Mouse (Mus musculus): ENCODE measurements around the gene Spata31d1c. TPM values are rescaled to one million over a fixed set of nuclear protein-coding genes. Genes with fewer than 3 reads are reported as not detected.

The Spata31d1c gene
- polyA plus RNA-seq, 1 experiment from 2014 or later: not detected

DNA sequence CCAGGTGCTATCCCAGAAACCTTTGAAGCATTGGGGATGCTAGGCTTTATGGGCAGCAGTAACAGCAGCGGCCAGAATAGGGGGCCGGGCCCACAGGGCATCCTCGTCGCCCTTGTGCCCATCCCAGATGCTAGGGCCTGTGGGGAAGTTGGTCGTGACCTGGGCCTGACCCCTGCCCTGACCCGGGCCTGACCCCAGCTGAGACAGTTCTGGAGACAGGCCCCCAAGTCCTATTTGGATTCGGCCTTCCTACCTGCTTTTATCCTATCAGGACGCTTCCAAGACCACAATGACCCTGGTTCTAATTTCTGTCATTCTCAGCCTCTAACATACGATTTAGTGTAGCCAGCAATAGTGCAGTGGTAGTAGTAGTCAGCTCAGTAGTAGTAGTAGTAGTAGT, 19.8 kb downstream of the Spata31d1c start, which contains the start of gene Prss47:
Gene Prss47, minus strand, starts transcription at position 101 of the 400 bp plus-strand sequence.
- TF ChIP-seq CTCF (IDR thresholded peaks at IDR 0.05; ENCODE audit: low read depth): no peak

DNA sequence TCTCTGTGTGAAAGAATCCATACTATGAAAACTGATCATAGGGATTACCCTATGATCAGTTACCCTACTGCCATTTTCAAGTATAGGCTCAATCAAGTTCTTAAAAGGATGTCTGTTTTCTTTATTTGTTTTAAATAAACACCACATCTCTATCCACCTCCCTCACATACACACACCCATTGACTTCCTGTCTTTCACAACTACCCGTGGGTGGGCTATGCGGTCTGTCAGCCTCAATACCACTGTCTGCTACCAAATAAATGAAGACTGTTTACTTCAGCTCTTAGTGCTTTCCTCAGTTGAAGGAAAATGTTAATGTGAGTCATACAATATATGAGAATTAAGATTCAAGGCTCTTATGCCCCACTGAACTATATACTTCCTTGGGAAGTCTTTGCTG, 37.1 kb downstream of the Spata31d1c start:
- ATAC-seq: no peak
- TF ChIP-seq CTCF (IDR thresholded peaks at IDR 0.05; ENCODE audit: low read depth): no peak

More for the DNA sequence above, 19.8 kb downstream of the Spata31d1c start, which contains the start of gene Prss47:
- WGBS: 87% methylated on average over 9 of the region's 9 CpGs
- Histone ChIP-seq H3K4me1 (replicated peaks; ENCODE audit: control insufficient read depth, insufficient read depth, low read length) (no peaks in the 10 kb centered on the region), H3K27me3 (replicated peaks; ENCODE audit: control insufficient read depth, insufficient read depth, low read length) (no peaks in the 10 kb centered on the region), H3K9me3 (ENCODE audit: control insufficient read depth) (no peaks in the 10 kb centered on the region), H3K27ac (ENCODE audit: low read depth, low read length) (no peak within 1 kb of the TSS), H3K9ac (ENCODE audit: low read depth, low read length) (no peak within 1 kb of the TSS), H3K36me3 (ENCODE audit: control insufficient read depth, insufficient read depth) (no peaks in the 10 kb centered on the region), H3K4me2 (replicated peaks; ENCODE audit: low read depth) (no peak within 1 kb of the TSS), H3K4me3 (ENCODE audit: low read depth, low read length) (no peak within 1 kb of the TSS)
- ATAC-seq: no peak

More for the DNA sequence above, 37.1 kb downstream of the Spata31d1c start:
- Histone ChIP-seq H3K4me1 (replicated peaks; ENCODE audit: control insufficient read depth, insufficient read depth, low read length) (no peaks in the 10 kb centered on the region), H3K36me3 (ENCODE audit: control insufficient read depth, insufficient read depth) (peaks cover 28% of the 10 kb centered on the region), H3K4me3 (ENCODE audit: low read depth, low read length) (no peak overlapping the region), H3K4me2 (replicated peaks; ENCODE audit: low read depth) (no peak overlapping the region), H3K9me3 (ENCODE audit: control insufficient read depth) (no peaks in the 10 kb centered on the region), H3K27ac (ENCODE audit: low read depth, low read length) (no peak overlapping the region), H3K9ac (ENCODE audit: low read depth, low read length) (no peak overlapping the region), H3K27me3 (replicated peaks; ENCODE audit: control insufficient read depth, insufficient read depth, low read length) (no peaks in the 10 kb centered on the region)
- whole genome bisulfite sequencing: 79% methylated on average over 2 of the region's 2 CpGs

Other genes starting within 250 kb of the Spata31d1c start
- gene Cntnap3, start 129.1 kb upstream of the Spata31d1c start, polyA plus RNA-seq (2015; fragmentation: Nextera tagmentation; extraction: Ambion mirVana): 0.27 and 0.31 TPM in 2 replicates
- gene Spata31, start 115.7 kb upstream of the Spata31d1c start, polyA plus RNA-seq (2015; fragmentation: Nextera tagmentation; extraction: Ambion mirVana): not detected in 2 replicates
- gene Prss47, start 19.7 kb downstream of the Spata31d1c start, polyA plus RNA-seq (2015; fragmentation: Nextera tagmentation; extraction: Ambion mirVana): not detected in 2 replicates
- 32.2 and 34.9 TPM in 2 replicates for gene Mfsd14b, start 79.9 kb downstream of the Spata31d1c start, polyA plus RNA-seq (2015; fragmentation: Nextera tagmentation; extraction: Ambion mirVana)
- 0.07 and 0.34 TPM in 2 replicates for gene Olfr465-ps1, start 105.0 kb downstream of the Spata31d1c start, polyA plus RNA-seq (2015; fragmentation: Nextera tagmentation; extraction: Ambion mirVana)
- not detected in 2 replicates for gene Olfr466, start 117.2 kb downstream of the Spata31d1c start, polyA plus RNA-seq (2015; fragmentation: Nextera tagmentation; extraction: Ambion mirVana)
- not detected in 2 replicates for gene Nlrp4f, start 172.9 kb downstream of the Spata31d1c start, polyA plus RNA-seq (2015; fragmentation: Nextera tagmentation; extraction: Ambion mirVana)
- gene Gm10775, start 226.5 kb downstream of the Spata31d1c start, polyA plus RNA-seq (2015; fragmentation: Nextera tagmentation; extraction: Ambion mirVana): not detected in 2 replicates
- gene Zfp369, start 245.8 kb downstream of the Spata31d1c start, polyA plus RNA-seq (2015; fragmentation: Nextera tagmentation; extraction: Ambion mirVana): 5.4 and 5.6 TPM in 2 replicates